Mouse (Mus musculus) lung, postnatal 14 days (tissue): ENCODE data around the gene Spint3.
"Not testable (repeated sequence)": the region's sequence is repeated elsewhere in the genome, so short reads cannot be mapped to it uniquely, and the experiment has no call there.

ENCODE experiments used
- DNase-seq: peaks from one replicate; pipeline ENCODE4 v3.0.0; 2021

Spint3 gene

GRCm38 (mm10) chr2:164573359-164573758 is at the start of gene Spint3:
TSS of gene Spint3 (minus strand) at chr2:164573459.
- not testable (repeated sequence) for DNase-seq

DNA sequence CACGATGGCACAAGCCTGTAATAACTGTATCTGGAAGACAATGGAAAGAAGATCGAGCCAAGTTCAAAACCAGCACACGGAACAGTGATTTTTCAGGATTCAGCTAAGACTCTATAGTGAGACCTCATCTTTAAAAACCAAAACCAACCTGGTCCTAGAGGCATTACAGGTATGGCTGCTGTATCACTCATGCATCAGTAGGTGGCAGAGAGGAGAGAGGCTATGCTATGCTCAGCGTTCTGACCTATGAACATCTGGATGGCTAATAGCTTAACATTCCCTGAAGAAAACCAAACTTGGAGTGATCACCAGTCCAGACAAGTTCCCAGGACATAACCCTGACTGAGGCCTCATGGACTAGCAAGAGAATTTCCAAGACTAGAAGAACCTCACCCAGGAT is 48.5 kb upstream of the Spint3 start:
- DNase-seq: no peak

DNA sequence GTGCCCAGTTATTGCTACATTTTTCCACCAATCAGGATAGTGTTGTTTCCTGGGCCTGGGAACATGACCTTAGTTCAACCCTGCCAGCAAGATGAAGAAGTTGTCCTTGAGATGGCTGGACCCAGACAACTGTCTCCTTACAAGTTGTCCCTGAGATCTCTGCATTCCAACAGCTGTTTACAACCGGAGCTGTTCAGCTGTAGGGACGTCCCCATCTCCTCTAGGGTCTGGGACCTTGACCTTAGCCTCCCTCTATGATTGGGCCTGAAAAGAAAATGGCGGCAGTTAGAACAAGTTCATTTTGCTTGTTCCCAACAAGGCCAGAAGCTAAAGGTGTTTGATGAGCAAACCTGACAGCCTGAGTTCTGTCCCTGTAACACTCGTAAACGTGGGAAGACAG is 45.8 kb upstream of the Spint3 start:
- DNase-seq: no peak

DNA sequence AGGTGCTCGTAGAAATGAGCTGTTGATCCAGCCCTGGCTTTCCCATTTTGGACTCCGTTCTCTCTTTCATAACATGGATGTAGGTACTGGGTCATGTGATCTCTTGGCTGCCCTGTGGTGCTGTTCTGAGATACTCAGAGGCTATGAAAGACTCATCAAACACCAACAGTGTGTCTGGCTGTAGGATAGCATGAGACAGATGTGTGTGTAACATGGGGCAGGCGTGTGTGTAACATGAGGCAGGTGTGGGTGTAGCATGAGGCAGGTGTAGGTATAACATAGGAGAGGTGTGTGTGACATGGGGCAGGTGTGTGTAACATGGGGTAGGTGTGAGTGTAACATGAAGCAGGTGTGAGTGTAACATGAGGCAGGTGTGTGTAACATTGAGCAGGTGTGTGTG is 42.1 kb upstream of the Spint3 start:
- no peak for DNase-seq

- DNase-seq: peak; percentile 76
These were observed 40.2 kb upstream of the Spint3 start, which contains the start of the genes Wfdc6b and Wfdc8 for GRCm38 (mm10) chr2:164613471-164613870. TSS of gene Wfdc6b (plus strand) at chr2:164613522. TSS of gene Wfdc8 (minus strand) at chr2:164613626.

GRCm38 (mm10) chr2:164608781-164609180 is 35.5 kb upstream of the Spint3 start:
- DNase-seq: no peak

DNA sequence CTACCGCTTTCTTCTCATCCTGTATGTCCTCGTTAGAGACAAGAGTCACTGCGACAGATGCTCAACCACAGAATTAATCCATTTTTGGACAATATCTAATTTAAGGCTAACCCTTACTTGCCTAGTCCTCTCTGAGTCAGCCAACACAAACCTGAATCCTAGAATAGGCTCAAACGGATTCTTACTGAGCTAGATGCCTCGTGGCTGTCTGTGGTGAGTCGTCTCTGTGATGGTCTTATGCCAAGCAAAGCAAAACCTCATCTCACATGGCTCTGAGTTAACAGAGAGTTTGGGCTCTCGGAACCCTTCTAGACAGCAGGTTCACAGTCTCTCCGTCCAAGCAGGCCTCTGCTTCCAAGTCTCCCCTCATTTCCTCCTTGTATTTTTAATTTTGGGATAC is 31.2 kb upstream of the Spint3 start:
- no peak for DNase-seq

- no peak for DNase-seq
These were observed 30.2 kb upstream of the Spint3 start for GRCm38 (mm10) chr2:164603482-164603881.

- DNase-seq: no peak
These were observed 26.9 kb upstream of the Spint3 start for GRCm38 (mm10) chr2:164600179-164600578.

DNA sequence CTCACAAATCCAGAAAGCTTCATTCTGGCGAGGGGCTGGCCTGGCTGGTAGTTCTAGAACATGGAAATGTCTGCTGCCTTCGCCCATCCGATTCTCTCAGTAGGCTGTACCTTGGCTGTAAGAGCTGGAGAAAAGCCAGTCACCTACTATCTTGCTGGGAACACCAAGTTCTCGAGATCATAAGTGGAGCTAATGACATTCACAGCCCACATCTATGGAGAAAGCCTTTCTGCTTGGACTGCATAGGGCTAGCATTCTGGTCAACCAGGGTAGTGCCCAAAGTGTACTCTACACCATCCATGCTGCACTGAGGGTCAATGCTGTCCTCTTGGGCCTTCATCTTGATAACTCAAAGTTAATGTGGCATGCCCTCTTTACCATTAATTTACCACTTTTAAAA is 20.2 kb upstream of the Spint3 start, which contains the start of gene Eppin:
Eppin (minus strand) TSS at position 101 of the 400 bp plus-strand sequence.
- DNase-seq: no peak

- peak; percentile 30 for DNase-seq
These were observed 18.8 kb upstream of the Spint3 start for GRCm38 (mm10) chr2:164592014-164592413.

GRCm38 (mm10) chr2:164585025-164585725 is 11.9 kb upstream of the Spint3 start, which contains the start of gene Wfdc6a:
TSS of gene Wfdc6a (minus strand) at chr2:164585447.
- DNase-seq: peak; percentile 45

DNA sequence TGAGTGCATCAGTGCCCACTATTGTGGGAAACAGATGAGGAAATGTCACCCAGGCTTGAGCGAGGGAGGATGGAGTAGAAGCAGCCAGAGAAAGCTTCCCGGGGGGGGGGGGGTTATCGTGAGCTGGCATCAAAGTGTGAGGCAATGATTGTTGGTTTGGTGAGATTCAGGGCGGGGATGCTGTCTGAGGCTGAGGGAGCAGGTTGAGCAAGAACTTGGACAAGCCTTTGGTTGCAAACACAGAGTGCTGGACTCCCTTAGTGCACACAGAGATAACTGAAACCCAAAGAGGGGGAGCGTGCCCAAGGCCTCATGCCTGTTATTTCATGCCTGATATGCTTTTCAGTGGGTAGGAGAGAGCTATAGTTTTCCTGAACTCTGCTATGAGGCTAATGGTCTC is 5.8 kb downstream of the Spint3 start:
- DNase-seq: no peak

GRCm38 (mm10) chr2:164566997-164567396 is 6.3 kb downstream of the Spint3 start:
- DNase-seq: no peak

DNA sequence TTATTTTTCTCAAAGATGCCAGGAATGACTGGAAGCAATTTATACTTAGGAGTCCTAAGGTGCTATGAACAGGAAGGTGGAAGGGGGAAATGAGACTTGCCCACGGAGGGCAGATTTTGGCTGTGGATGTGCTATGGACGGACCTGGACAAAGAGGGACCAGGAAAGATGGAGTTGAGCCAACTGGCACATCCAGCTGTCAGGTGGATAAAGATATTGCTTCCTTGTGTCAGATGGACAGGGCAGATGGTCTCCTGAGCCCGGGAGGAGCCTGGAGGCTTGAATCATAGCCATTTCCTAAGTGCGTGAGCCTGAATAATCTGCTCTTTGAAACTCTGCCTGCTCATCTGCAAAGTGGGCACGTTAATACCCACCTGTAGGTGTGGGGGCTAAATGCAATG is 8.9 kb downstream of the Spint3 start:
- no peak for DNase-seq

DNA sequence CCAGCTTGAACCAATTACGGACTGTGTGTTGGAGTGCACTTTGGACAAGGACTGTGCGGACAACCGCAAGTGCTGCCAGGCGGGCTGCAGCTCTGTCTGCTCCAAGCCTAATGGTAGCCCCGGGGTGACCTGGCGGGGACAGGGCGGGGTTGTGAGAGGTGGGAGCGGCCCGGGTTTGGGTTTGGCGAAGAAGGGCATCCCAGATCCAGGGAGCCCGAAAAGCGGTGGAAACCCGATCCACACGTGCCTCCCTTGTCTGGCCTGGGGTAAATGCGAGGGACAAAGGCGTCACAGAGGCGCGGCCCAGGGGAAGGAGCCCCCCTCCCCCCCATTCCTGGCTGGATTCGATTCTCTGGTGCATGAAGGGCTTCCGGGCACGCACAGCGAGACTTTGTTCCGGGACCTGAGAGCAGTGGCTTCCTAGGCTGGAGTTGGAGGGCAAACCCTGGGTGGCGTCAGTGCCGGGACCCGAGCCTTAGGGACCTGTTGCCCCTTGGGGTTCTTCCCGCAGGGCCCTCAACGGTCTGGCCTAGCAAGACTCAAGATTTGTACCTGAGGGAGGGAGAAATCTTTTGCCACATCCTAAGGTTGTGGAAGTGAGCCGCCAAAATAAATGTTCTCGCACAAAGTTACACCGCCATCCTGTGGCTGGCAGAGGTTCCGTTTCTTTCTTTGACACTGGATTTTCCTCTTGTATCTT is 9.8 kb downstream of the Spint3 start:
- peak; percentile 42 for DNase-seq

DNA sequence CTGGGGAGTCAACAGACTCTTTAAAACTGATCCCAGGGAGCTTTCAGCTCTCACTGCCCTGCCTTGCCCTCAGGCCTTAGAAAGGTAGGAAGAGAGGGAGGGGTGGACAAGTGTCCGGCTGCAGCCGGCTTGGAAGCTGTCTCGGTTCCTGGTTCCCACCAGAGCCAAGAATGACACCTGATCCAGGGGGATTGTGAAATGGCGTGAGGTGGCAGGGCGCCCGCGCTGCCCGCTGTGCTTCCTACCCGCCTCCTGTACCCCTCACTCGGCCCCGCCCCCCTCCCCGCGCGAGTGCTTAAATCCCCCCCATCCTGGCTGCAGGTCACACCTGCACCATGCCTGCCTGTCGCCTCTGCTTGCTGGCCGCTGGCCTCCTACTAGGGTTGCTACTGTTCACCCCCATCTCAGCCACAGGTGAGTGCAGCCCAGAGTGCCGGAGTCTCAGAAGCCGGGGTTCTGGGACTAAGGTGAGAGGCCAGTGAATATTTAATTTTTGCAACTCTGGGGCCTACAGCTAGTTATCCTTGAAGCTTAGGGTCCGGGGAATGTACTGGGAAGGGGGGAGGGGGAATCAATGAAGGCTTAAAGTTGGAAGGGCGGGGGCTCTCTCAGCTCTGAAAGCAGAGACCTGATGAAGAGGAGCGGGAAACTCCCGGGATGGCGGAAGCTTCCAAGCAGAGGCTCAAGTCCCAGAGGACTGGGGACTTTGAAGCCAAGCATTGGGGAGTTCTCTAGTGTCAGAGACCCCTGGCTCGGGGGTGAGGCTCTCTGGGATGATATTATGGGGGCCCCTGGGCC is 10.7 kb downstream of the Spint3 start, which contains the start of gene Wfdc2:
Wfdc2 (plus strand) TSS at position 23 of the 798 bp plus-strand sequence.
- peak; percentile 69 for DNase-seq

GRCm38 (mm10) chr2:164560106-164560505 is 13.2 kb downstream of the Spint3 start:
- no peak for DNase-seq

GRCm38 (mm10) chr2:164558991-164559645 is 14.1 kb downstream of the Spint3 start:
- DNase-seq: peak; percentile 25

DNA sequence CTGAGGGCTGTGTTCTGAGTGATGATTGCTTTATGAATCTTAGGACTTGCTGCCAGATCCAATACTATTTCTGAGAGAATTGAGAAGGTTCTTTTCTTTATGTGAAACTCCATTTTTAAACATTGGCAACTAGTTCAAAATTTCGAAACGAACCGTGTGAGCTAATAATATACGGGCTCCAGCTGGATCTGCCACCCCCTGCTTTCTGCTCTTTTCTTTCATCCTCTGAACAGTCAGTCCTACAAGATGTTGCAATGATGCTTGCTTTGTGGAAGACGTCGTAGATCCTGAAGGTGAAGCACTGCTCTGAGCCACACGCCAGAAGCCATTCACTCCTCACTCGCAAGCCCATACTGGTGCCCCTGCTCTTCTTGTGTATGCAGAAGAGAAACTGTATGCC is 14.8 kb downstream of the Spint3 start:
- DNase-seq: no peak

GRCm38 (mm10) chr2:164551502-164551901 is 21.8 kb downstream of the Spint3 start:
- DNase-seq: no peak

- DNase-seq: no peak
These were observed 22.4 kb downstream of the Spint3 start for GRCm38 (mm10) chr2:164550895-164551269.
